Mouse (Mus musculus) lung, postnatal 0 days (tissue): Measurements from ENCODE around the gene Rpl13a.

Experiments
- CTCF ChIP-seq: IDR thresholded peaks from 2 replicates; pipeline ENCODE4 v1.5.1; 2016; ENCODE audit warnings: antibody characterized with exemption, mild to moderate bottlenecking
- EP300 ChIP-seq: IDR thresholded peaks from 2 replicates; pipeline ENCODE4 v1.6.1; 2016; ENCODE audit warnings: antibody characterized with exemption, mild to moderate bottlenecking, control low read depth

GRCm38 (mm10) chr7:45102441-45102840 lies 26.1 kb downstream of the Rpl13a start:
- TF ChIP-seq EP300 (no peak), CTCF (no peak)
